Mouse (Mus musculus): ENCODE measurements at regions not wholly inside any gene's neighbourhood (a gene's known extent, or its start where the extent isn't known, plus 50 kb on each side); places are given as distances from the start of the nearest gene placed in this dataset.
"Not testable (repeated sequence)": the region's sequence is repeated elsewhere in the genome, so short reads cannot be mapped to it uniquely, and the experiment has no call there.

DNA sequence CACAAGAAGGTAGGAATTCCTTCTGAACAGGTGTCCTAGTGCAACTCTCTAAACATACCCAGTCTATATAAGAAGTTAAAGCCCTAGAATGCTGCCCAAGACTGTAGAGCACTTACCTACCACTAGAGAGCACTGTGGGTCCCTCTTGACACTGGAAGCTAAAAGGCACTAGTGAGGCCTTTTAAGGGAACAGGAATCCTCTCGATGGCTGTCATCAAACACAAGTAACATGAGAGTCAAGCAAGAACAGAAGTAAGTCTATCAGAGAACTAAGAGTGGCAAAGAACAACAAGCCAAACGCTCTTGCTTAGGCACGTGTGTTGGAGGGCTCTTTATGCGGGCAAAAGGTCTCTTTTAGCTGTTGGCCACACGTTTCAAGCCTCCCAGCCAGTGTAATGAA, 123.8 kb upstream of the G530012D18Rik start:
- DNase-seq: not testable (repeated sequence)

- DNase-seq: not testable (repeated sequence)
Measured at GRCm38 (mm10) chr1:85453350-85453749, 122.1 kb upstream of the G530012D18Rik start.

DNA sequence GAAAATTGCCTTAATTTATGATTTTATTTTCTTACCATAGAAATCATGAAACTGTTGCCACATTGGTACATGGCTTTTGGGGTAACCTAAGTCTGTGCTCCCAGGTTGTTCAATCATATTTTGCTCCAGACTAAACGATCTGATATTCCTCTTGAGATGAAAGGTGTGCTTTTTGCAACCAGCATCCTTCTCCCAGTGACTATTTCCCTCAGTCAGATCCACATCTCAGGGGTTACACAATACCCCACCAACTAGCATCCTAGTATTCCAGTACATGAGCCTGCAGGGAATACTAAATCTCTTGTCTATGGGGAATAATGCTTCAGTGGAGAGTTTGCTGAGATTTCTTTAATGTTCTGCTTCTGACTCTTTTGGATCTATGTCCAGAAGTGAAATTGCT, 118.8 kb upstream of the G530012D18Rik start:
- DNase-seq: not testable (repeated sequence)

- DNase-seq: peak; percentile 4
Measured at GRCm38 (mm10) chr1:85457731-85458130, 117.7 kb upstream of the G530012D18Rik start.

- not testable (repeated sequence) for DNase-seq
Measured at GRCm38 (mm10) chr1:85462121-85462520, 113.4 kb upstream of the G530012D18Rik start.

GRCm38 (mm10) chr1:85479117-85479516, 96.4 kb upstream of the G530012D18Rik start:
- not testable (repeated sequence) for DNase-seq

DNA sequence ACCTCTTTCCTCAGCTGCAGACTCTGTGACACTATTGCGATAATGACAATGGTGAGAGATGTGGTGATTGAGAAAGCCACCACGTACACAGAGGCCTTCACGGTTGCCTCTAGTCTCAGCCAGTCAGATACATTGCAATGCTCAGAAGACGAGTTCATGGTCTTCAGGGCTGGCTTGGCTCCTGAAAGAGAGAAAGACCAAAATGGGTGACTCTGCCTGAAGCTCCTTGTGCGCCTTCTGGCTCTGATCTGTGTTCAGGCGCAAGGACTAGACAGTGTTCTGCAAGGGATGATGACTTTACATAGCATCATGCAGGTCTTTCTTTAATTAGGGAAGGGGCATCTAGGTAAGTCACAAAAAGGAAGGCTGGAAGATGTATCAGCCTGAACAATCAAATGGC, 90.5 kb upstream of the G530012D18Rik start:
- DNase-seq: not testable (repeated sequence)

DNA sequence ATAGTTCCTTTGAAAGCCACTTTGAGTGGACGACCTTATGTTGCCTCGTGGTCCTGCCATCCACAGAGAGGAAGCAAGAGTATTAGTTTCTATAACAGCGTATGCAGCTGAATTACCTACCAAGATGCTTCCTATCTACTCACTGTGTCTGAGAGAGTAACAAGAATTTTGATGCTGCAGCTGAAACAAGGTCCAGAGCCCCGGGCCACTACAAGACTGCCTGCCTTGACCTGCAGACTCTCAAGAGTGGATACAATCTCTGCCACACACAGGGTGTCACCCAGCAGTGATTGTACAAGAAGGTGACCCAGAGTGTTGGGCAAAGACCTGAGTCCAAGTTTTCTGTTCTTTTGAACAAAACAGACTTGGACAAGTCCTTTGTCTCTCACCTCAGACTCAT, 75.5 kb upstream of the G530012D18Rik start:
- not testable (repeated sequence) for DNase-seq

DNA sequence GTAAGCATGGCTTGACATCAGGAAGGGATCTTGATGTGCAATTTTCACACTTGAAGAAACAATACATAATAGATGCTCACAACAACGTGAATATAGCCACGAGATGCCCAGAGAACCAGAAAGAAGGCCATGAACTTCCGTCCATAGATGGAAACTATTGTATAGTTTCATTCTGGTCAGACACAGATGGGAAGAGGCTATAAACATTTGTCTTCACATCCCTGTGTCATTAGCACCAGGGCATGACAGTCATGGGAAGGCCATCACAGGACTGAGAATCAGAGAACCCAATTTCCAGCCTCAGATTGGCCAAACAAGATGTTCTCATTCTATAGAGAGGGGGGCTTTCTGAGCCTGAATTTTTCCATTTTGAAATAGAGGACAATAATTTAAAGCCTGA, 74.2 kb upstream of the G530012D18Rik start:
- DNase-seq: not testable (repeated sequence)
